Mouse (Mus musculus): Measurements from ENCODE around the gene Armt1.

DNA sequence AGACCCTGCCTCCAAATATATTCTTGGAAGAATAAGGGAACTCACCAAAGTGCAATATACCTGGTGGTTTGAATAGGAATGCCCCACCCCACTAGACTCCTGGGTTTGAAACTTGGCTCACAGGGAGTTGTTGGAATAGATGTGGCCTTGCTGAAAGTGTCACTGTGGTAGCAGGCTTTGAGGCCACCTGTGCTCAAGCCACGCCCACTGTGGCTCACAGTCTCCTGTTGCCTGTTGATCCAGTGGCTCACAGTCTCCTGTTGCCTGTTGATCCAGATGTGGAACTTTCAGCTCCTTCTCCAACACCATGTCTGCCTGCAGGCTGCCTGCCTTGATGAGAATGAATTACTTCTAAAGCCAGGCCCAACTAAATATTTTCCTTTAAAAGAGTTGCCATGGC lies 51.6 kb downstream of the Armt1 start:
- no peak for TF ChIP-seq CTCF (IDR thresholded peaks at IDR 0.05; ENCODE audit: extremely low read depth, insufficient read length, insufficient replicate concordance, low read depth, low read length)
- no peak for TF ChIP-seq POLR2A (IDR thresholded peaks at IDR 0.05; ENCODE audit: low read depth, low read length)

Data from small intestine, adult 2 months (tissue).